Mouse (Mus musculus): ENCODE data around the gene B430305J03Rik.

Gene B430305J03Rik

DNA sequence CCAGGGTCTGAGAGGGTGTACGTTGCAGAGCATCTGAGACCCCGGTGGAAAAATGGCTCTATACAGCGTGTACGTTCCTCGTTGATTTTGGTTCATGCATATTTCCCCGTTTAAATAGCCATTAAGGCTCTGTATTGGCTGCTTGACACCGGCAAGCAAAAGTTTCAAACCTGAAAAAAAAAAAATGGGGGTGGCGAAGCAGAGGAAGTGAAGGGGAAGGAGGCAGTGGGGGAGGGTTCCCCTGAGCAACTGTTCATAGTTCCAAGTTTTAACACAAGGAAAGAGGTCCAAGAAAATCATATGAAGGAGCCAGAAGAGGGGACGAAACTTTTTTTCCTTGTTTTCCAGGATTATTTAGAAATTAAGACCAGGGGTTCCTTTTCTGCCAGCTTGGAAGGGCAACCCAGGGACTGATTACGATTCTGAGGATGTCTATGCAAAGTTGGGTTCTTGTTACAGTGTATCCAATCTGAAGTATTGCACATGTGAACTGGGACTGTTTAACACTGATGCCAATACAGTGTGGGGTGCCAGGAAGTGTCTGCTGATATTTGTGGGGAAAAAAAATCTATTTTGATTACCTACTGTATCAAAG lies at the start of gene B430305J03Rik:
Gene B430305J03Rik (minus strand): TSS at position 173 of the 595 bp plus-strand sequence.
- no peak for ATAC-seq (ENCODE audit: low TSS enrichment)

DNA sequence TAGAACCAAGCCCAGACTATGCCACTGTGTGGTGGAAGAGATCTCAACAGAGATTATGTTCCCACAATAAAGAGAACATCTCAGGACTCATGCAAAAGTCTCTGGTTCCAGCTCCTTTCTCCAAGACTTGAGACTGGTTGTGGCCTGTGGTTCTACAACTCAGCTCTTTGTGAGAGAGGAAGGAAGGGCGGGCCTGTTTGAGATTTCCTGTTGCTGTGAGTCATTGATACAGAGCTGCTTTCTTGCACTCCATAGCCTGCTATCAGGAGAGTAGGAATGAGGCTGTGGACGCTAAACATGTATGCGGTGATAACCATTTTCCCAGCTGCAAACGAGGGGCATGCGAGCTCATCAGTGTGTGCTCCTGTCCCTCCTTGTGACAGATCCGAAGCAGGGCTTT lies 43.9 kb upstream of the B430305J03Rik start:
- ATAC-seq (ENCODE audit: low TSS enrichment): no peak

DNA sequence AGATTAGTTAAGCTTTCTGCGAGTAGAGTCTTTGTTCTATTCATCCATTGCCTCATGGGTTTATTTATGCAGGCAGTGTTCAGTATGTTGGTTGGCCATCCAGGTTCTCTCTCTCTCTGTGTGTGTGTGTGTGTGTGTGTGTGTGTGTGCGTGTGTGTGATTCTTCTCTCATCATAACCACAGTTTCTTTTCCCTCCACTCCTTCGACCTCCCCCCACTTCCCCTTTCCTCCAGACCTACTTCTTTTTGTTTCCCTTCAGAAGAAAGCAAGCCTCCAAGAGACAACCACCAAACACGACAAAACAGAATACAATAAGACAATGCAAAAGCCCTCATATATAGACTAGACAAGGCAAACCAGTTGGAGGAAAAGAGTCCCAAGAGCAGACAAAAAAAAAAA lies 41.2 kb upstream of the B430305J03Rik start:
- no peak for ATAC-seq (ENCODE audit: low TSS enrichment)

DNA sequence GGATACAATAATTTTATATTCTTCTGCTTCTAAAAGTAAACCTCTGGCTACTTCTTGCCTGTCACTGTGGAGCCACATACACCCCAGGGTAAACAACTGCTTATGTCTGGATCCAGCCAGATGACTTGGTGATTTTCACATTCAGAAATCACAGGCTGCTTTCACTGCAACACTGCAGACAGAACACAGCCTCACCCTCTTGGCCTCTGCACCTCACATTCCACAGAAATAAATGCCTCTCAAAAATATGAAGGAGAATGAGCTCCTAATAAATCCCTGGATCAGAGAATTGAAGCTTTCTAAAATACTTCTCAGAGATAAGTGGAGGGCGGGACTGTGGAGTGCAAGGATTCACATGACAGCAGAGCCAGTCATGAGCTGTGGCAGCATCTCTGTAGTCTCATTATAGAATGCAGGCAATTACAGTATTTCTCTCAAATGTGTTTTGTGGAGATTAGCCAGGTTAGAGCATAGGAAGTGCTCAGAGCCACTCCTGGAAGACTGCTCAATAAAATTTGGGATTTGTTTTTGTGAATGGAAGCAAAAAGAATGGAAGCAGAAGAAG lies 35.2 kb upstream of the B430305J03Rik start:
- ATAC-seq (ENCODE audit: low TSS enrichment): no peak

DNA sequence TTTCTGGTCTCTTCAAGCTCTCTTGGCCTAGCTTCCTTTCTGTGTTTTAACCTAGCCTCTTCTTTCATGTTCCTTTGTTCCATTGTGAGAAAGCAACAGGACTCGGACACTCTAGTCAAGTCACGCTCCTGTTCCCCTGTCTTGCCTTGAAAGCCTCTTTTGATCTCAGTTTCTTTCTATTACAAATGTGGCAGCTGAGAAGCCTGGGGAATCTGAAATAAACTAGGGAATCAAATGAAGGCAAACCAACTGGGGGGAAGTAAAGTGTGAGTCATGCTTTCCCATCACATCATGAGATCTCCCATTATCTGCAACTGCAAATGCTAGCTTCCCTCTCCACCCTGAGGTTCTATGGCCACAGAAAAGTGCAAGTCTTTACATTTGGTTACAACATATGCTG lies 31.0 kb upstream of the B430305J03Rik start:
- no peak for ATAC-seq (ENCODE audit: low TSS enrichment)

DNA sequence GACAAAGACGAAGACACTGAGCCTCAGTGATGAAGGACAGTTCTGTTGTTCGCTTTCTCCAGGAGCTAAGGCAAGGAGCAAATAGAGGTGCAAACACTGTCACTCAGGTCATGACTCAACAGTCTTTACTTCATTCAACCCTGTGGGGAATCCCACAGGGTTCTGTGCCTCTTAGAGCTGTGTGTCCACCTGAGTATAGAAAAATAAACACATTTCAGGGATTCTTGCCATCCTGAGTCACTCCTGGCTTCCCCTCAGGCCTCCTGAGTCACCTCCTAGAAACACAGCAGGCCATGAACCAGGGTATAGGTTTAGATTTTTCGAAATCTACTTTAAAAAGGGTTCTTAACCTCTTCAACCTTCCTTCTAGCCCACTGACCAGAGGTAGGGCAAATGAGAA lies 29.6 kb upstream of the B430305J03Rik start:
- ATAC-seq (ENCODE audit: low TSS enrichment): no peak

DNA sequence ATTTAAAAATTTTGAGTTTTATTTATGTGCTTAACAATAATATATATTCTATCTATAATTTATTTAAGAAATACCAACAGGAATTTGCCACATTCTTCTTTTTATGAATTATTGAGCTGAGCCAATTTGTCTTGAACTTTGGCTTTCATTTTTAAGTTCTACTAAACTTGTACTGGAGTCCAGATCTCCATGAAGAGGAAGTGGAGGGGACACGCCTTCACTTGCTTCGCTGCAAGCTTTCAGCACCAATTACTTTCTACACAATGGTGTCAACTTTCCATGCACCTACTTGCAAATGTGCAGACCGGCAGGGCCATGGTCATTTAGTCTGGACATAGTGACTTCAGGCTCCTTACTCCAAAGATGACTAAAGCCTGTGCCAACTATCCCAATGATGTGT lies 27.8 kb upstream of the B430305J03Rik start:
- ATAC-seq (ENCODE audit: low TSS enrichment): no peak

DNA sequence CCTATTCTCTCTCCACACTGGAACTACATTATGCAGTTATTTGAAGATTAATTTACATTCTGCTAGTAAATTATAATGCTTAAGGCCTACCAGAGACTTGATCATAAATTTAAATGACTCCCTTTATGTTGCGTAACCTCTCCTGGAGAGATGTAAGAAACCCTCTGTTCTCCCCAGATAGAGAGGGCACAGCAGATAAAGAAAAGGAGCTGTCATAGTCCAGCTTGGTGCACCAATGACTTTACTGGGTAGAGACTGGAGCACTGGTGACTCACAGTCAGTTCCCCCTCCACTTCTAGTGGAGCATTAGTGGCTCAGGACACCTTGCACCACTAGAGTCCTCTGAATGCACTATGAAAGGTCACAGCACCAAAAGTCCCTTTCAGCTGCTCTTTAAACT lies 27.1 kb upstream of the B430305J03Rik start:
- ATAC-seq (ENCODE audit: low TSS enrichment): no peak

DNA sequence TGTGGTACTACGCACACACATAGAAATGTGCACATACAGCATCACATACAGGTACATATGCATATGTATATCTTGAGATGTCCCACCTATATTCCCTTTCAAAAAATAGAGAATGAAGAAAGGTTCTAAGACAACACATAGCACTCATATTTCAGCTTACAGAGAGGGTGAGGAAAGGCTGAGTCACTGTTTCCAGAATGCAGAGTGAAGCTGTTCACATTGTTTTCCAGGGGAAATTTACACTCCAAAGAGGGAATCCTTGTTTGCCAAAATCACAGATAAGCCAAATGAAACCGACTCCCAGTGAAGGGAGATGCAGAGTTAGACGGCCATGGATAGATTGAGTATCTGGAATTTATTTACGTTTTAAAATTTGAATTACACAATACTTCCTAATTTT lies 25.8 kb upstream of the B430305J03Rik start:
- peak; percentile 71 for ATAC-seq (ENCODE audit: low TSS enrichment)

DNA sequence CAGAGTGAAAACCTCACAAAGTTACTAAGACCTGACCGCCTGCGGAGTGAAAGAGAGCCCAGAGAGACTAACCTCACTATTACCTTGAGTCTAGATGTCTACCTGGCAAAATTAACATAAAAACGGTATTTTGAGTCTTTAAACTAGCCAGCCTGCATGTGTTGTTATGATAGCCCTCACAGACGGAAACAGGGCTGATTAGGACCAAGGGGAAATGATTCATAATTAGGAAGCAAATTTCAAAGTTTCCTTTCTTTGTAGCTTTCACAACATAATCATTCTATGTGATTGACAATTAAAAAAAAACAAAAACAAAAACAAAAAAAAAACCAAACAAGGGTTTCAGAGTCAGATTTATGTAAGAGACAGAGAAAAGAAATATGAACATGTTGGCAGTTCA lies 20.6 kb upstream of the B430305J03Rik start:
- ATAC-seq (ENCODE audit: low TSS enrichment): no peak

DNA sequence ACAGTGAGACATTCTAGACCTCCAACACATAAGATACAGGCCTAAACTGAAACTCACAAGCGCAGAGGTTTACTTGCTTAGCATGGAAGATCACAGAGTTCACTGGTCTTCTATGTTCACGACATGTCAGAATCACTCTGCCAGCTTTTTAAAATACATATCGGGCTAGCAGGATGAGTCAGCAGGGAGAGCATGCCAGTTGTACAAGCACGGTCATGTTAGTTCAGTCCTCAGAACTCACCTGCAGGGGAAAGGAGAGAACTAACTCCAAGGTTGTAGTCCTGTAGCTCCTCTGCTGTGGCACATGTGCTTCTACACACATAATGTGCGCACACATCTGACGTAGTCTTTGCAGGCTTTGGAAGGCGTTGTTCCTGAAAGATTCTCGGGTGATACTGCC lies 10.2 kb upstream of the B430305J03Rik start:
- ATAC-seq (ENCODE audit: low TSS enrichment): peak; percentile 48

DNA sequence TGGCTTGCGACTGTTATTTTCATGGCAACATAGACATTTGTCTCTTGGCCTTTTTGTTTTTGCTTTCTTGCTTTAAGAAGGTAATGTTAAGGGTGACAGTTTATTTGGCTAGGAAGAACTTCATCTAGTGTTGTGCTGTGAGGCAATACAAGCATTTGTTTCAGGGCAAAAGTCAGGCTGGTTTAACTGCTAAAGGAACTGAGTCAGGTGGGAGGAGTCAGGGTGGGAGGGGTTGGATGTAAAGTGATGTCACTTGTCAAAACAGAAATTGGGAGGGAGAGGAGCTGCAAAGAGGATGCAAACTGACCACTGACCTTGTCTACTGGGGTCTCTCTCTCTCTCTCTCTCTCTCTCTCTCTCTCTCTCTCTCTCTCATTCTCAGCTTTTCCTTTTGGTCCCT lies 2.7 kb upstream of the B430305J03Rik start:
- ATAC-seq (ENCODE audit: low TSS enrichment): no peak

DNA sequence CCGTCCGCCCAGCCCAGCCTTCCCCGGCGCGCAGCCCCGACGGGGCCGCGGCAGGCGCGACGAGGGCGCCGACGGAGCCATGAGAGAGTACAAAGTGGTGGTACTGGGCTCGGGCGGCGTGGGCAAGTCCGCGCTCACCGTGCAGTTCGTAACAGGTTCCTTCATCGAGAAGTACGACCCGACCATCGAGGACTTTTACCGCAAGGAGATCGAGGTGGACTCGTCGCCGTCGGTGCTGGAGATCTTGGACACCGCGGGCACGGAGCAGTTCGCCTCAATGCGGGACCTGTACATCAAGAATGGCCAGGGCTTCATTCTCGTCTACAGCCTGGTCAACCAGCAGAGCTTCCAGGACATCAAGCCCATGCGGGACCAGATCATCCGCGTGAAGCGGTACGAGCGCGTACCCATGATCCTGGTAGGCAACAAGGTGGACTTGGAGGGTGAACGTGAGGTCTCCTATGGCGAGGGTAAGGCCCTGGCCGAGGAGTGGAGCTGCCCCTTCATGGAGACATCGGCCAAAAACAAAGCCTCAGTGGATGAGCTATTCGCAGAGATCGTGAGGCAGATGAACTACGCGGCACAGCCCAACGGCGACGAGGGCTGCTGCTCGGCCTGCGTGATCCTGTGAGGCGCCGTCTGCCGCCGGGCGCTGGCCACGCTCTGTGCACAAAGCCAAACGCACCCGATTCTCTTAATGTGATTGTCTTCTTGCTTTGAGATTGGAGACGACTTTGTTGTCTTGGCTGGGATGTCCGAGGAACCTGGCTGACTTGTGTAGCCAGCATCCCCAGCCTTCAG lies 573 bp downstream of the B430305J03Rik start:
- peak; percentile 7; the same call in 1 of the 2 replicates for ATAC-seq (ENCODE audit: low TSS enrichment)

DNA sequence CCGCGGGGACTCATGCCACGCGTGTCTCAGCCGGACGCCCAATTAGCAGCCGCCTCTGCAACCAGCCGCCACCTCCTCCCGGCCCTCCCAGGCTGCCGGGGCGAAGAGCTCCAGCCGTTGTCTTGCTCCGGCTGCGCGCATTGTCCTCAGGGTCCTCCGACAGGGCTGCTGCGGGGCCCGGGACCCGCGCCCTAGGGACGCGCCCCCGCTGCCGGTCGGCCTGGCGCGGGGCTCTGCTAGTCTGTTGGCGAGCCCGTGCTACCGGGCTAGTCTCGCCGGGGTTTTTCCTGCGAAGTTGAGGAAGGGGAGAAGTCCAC lies 1.1 kb downstream of the B430305J03Rik start:
- no peak for ATAC-seq (ENCODE audit: low TSS enrichment)

DNA sequence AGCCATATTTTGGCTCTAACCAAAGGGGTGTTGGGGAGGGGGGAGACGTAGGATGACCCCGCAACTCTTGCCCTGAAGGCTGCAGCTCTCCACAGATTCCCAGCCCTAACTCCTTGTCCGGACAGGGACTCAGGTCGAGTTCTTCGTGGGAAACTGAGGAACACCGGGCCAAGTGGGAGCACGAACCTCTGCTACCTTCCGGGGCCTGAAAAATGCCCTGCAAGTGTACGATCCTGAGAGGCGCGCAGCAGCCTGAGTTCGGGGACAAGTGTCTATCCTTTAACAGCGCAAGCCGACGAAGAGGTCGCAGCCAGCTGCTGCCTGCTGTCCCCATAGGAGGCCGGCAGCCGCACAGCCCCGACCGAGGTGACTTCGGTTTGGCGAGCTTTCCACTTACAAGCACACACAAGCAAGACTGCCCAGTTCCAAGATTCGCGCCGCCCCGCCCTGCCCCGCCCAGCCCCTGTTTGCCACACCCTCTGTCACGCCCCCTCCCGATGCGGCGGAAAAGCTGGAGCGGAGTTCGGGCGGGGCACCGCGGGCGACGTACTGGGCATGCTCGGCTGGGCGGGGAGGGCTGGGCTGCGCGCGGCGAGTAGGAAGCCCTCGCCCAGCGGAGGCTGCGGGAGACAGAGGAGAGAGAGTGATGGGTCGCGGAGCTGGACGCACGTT lies 1.6 kb downstream of the B430305J03Rik start:
- ATAC-seq (ENCODE audit: low TSS enrichment): peak; percentile 66

DNA sequence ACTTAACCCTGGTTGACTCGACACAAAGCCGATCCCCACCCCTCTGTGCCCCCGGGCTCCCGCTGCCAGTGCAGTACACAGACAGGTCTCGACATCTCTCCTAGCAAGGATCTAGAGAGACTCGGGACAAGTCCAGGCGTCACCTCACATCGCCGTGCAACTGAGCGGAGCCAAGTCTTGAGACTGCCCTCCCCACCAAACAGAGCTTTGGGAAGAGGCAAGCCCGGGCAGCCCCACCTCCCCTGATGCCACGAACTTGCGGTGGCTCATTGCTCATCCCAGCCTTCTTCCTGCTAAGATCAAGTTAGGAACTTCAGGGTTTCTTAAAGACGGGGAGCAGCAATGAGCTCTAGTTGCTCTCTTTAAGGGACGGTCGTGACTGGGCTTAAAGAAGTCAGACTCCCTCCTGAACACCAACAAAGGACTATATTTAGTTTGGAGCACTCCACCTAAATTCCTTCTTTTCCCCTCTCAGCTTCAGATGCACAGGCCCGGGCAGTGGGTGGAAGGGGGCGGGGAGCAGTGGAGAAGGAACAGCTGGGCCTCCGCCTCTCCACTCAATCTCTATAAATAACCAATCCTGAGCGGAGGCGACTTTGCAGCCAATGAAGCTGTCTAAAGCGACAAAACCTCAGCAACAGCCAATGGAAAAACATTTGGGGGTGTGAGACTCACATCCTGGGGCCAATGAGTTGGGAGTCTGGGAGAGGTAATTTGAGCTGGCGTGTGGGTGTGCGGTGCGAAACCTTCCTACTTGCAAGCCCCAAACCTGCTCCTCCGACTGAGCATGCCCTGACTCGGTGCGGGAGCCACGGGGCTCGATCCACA lies 2.4 kb downstream of the B430305J03Rik start:
- peak; percentile 66 for ATAC-seq (ENCODE audit: low TSS enrichment)

DNA sequence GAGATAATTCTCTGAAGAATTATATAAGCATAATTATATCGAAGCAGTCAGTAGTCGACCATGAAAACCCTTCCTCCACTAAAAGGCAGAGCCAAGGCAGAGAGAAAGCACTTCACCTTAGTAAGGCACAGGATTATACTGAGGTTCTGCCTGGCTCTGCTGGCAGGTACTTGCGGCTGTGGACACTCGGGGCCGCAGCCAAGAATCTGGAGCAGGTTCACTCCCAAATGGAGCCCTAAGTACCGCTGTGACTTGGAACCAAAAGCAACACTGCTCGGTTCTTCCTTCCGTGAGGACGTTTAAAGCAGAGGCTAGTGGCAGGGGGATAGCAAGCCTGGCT lies 3.0 kb downstream of the B430305J03Rik start:
- 0 out of 2 replicates have a peak, but pooled peaks have one; percentile 1 for ATAC-seq (ENCODE audit: low TSS enrichment)

DNA sequence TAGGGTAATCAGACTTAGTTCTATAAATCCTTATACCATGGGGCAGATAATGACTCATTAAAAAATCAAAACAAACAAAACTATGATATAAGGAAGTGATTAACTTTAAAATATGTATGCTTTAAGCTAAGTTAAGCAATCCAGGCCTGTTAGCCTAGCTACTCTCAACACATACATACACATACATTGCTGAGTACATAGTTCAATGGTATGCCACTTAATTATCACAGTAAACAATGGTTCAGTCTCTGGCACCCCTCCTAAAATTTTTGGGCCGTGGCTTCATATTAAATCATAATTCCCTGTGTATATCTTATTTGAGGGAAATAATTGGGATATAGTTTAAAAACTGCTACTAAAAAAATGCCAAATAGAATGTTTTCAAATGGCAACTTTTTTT lies 4.4 kb downstream of the B430305J03Rik start, which contains the start of gene Rap2b:
Gene Rap2b (plus strand): TSS at position 301 of the 400 bp plus-strand sequence.
- no peak for ATAC-seq (ENCODE audit: low TSS enrichment)

DNA sequence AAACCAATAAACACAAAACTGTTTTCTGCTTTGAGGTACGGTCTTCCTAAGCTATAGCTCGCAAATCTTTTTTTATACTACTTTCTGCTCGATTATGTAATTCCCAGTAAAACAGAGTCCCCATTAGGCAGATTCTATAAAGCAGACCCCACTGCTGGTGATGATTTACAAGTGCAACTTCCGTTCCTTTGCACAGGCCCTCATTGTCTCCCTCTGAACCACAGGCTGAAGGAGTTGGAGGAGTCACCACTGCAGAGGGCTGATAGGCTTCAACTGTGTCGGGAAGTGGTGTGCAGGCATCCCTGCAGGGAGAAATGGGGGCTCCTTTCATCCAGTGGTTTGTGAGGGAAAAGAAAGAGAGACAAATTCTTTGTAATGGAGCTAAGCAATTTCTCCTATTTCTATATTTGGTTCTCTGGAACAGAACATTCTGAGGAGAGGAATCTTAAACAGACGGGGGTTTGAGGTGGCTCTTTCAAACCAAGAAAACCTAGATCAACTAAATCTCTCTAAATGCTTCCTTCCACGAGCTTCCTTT lies 6.9 kb downstream of the B430305J03Rik start:
- peak; percentile 42 for ATAC-seq (ENCODE audit: low TSS enrichment)

DNA sequence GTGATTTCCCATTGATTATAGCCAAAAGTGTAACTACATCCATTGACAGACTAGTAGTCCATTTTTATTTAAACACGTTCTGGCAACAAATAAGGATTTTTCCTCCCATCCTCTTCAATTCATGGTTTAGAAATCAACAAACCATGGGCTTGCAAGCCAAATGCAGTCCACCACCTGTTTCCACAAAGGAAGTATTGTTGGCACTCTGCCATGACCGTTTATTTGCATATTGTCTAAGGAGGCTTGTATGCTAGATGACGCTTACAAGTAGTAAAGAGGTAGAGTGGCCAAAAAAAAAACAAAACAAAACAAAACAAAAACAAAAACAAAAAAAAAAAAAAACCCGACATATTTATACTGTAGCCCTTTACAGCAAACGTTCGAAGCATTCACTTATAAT lies 7.6 kb downstream of the B430305J03Rik start:
- no peak for ATAC-seq (ENCODE audit: low TSS enrichment)

DNA sequence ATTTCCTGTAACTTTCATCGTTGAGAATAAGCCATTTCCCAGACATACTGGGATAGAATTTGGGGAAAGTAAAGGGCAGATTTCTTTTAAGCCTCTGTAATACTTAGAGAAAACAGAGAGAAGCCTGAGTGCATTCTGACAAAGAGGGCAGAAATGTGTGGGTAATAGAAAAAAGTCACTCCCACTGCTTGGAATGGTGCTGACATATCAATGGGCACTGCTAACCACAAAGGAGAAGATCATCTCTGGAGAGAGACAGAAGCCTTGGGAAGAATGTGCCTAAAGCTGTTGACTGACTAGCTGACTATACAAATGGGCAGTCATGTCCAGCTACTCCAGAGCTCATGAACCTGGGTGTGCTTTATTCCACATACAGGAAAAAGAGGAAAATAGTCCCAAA lies 10.3 kb downstream of the B430305J03Rik start:
- no peak for ATAC-seq (ENCODE audit: low TSS enrichment)

DNA sequence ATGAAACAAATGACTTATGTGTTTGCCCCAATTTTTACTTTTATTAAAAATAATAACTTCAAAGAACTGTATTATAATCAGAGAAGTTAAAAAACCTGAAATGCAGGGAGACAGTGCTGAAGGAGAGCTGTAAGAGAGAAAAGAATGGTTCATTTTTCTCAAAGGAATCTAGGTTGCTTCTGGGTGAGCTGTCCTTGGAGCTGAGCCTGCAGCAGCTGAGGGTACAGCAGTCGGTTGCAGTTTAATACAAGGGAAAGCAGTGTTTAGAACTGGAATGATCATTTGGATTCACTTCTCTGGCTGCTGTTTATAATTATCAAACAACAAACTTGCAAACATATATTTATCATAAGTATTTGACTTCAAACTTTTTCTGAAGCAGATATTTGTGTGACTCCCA lies 16.3 kb downstream of the B430305J03Rik start:
- ATAC-seq (ENCODE audit: low TSS enrichment): peak; percentile 92
